Mouse (Mus musculus) forebrain, embryonic 11.5 days (tissue): ENCODE data around the gene Wfdc12. TPM values are rescaled to one million over a fixed set of nuclear protein-coding genes. Genes with fewer than 3 reads are reported as not detected.

Experiments
- ATAC-seq: fragments of 200-750 bp; cut with Nextera tagmentation; replicated peaks from 2 replicates; pipeline ENCODE4 v1.8.0; 2017; ENCODE audit warnings: moderate TSS enrichment; ENCODE audit not compliant: low FRiP score
- DNase-seq: peaks from one replicate; pipeline ENCODE4 v3.0.0-alpha.2; 2017; ENCODE audit warnings: low spot score
- H3K27ac ChIP-seq: fragments of 300-500 bp; sonication (generic); 2 replicates; pipeline ENCODE4 v1.5.1; 2014; ENCODE audit warnings: low read depth, low read length
- H3K27me3 ChIP-seq: fragments of 300-500 bp; sonication (generic); 2 replicates; pipeline ENCODE4 v1.6.1; 2014; ENCODE audit warnings: mild to moderate bottlenecking, low read length, mixed read lengths; ENCODE audit not compliant: control insufficient read depth, insufficient read depth
- H3K36me3 ChIP-seq: fragments of 300-500 bp; sonication (generic); 2 replicates; pipeline ENCODE4 v1.6.1; 2014; ENCODE audit warnings: mild to moderate bottlenecking, low read length, moderate library complexity, mixed read lengths; ENCODE audit not compliant: control insufficient read depth, insufficient read depth
- H3K4me1 ChIP-seq: fragments of 300-500 bp; sonication (generic); replicated peaks from 2 replicates; pipeline ENCODE4 v1.6.1; 2014; ENCODE audit warnings: low read length, mixed read lengths; ENCODE audit not compliant: control insufficient read depth, insufficient read depth
- H3K4me2 ChIP-seq: fragments of 300-500 bp; sonication (generic); 2 replicates; pipeline ENCODE4 v1.6.1; 2014; ENCODE audit warnings: low read depth, mild to moderate bottlenecking, low read length, moderate library complexity, mixed read lengths; ENCODE audit not compliant: severe bottlenecking
- H3K4me3 ChIP-seq: fragments of 300-500 bp; sonication (generic); 2 replicates; pipeline ENCODE4 v1.5.1; 2014; ENCODE audit warnings: low read depth, low read length
- H3K9ac ChIP-seq: fragments of 300-500 bp; sonication (generic); 2 replicates; pipeline ENCODE4 v1.6.1; 2014; ENCODE audit warnings: low read length
- H3K9me3 ChIP-seq: fragments of 300-500 bp; sonication (generic); 2 replicates; pipeline ENCODE4 v1.6.1; 2016; ENCODE audit warnings: low read length, mixed read lengths; ENCODE audit not compliant: control insufficient read depth
- WGBS: fragments of 180-500 bp; shearing (Covaris S2); extraction: QIAGEN DNeasy Blood & Tissue Kit; methylation state at CpG from one replicate; pipeline ENCODE4 v1.1.7; 2014; 5-methylcytosine and 5-hydroxymethylcytosine counted together
- polyA plus RNA-seq: library from polyadenylated mRNA; unstranded; fragments of >200 nt; fragmentation: Nextera tagmentation; extraction: Ambion mirVana; gene quantifications from 2 replicates; pipeline ENCODE4 v1.2.1, GENCODE M21; 2014

Gene Wfdc12
- polyA plus RNA-seq: not detected in 2 replicates

DNA sequence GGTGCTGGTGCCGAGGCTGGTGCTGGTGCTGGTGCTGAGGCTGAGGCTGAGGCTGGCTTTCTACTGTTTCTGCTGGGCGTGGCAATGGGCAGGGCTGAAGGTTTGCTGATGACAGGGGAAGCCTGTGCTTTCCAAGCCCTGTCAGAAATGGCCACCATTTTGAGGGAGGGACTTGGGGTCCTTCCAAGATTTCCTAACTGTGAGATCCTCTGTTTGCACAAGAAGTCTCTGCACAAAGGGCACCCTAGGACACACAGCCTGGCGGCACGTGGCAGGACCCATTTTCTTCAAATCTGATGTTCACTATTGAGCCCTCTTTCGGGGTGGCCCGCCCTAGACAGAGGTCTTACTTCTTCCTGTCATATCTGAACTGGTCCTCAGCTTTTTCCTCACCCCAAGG is at the start of gene Wfdc12:
Gene Wfdc12, minus strand, starts transcription at position 33 of the 400 bp plus-strand sequence.
- Histone ChIP-seq H3K9ac (no peak within 1 kb of the TSS), H3K4me3 (no peak within 1 kb of the TSS), H3K27me3 (no peaks in the 10 kb centered on the region), H3K4me2 (no peak within 1 kb of the TSS), H3K36me3 (no peaks in the 10 kb centered on the region), H3K4me1 (no peaks in the 10 kb centered on the region), H3K27ac (no peak within 1 kb of the TSS), H3K9me3 (no peaks in the 10 kb centered on the region)
- ATAC-seq (no peak), DNase-seq (no peak)
- 86% methylated on average over 6 of the region's 6 CpGs for WGBS

DNA sequence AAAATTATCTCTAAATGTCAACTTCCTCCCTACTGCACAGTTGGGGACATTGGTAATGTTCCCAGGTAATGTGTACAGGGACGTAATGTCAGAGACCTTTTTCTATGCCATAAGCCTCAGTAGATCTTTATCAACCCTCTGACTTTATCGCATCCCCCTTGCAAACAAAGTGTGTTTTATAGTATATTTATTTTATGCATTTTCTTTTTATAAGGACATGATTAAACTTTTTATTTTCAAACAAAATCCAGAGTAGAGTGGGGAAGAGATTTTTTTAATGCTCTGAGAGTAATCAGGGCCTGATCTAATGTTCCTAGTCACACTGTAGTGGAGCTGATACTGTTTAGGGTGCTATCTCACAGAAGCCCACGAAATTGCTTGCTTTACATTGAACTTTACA is 48.0 kb upstream of the Wfdc12 start, which contains the start of gene Svs2:
Gene Svs2, minus strand, starts transcription at position 101 of the 400 bp plus-strand sequence.
- no peaks in the 10 kb centered on the region for H3K27me3 ChIP-seq
- H3K9me3 ChIP-seq: no peaks in the 10 kb centered on the region
- no peak for DNase-seq
- no peak for ATAC-seq
- WGBS: 87% methylated on average over 3 of the region's 3 CpGs
- no peaks in the 10 kb centered on the region for H3K4me1 ChIP-seq
- no peak within 1 kb of the TSS for H3K4me2 ChIP-seq
- no peaks in the 10 kb centered on the region for H3K36me3 ChIP-seq
- no peak within 1 kb of the TSS for H3K9ac ChIP-seq
- H3K4me3 ChIP-seq: no peak within 1 kb of the TSS
- H3K27ac ChIP-seq: no peak within 1 kb of the TSS

GRCm38 (mm10) chr2:164232671-164233070 is 42.3 kb upstream of the Wfdc12 start:
- H3K4me3 ChIP-seq: no peak overlapping the region
- no peak overlapping the region for H3K27ac ChIP-seq
- H3K9ac ChIP-seq: no peak overlapping the region
- H3K4me1 ChIP-seq: no peaks in the 10 kb centered on the region
- H3K36me3 ChIP-seq: no peaks in the 10 kb centered on the region
- 92% methylated on average over 8 of the region's 8 CpGs for WGBS
- ATAC-seq (no peak), DNase-seq (no peak)
- no peaks in the 10 kb centered on the region for H3K27me3 ChIP-seq
- no peaks in the 10 kb centered on the region for H3K9me3 ChIP-seq
- H3K4me2 ChIP-seq: no peak overlapping the region

- no peak for ATAC-seq
- Histone ChIP-seq H3K27me3 (no peaks in the 10 kb centered on the region), H3K9me3 (no peaks in the 10 kb centered on the region), H3K4me1 (no peaks in the 10 kb centered on the region), H3K4me3 (no peak overlapping the region), H3K27ac (no peak overlapping the region), H3K36me3 (no peaks in the 10 kb centered on the region), H3K9ac (no peak overlapping the region), H3K4me2 (no peak overlapping the region)
- DNase-seq: no peak
- 88% methylated on average over 8 of the region's 8 CpGs for WGBS
These were observed 38.1 kb upstream of the Wfdc12 start for GRCm38 (mm10) chr2:164228361-164229070.

DNA sequence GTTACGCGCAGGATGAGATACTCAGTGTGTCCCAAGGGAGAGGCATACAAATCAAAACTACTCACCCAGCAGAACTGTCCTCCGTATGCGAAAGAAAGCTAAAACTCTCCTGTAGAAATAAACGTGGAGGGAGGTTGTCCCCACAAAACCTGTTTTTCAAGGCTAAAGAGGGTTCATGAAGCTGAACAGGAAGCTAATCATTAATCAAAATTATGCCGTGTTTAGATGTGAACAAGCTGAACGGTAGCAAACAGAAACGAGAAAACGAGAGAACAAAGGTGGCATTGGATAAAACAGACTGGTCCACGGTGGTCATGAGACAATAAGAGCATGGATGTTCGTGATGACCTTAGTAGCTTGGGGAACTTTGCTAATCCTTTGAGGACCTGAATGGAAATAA is 31.1 kb upstream of the Wfdc12 start, which contains the start of gene Wfdc15b:
Gene Wfdc15b, minus strand, starts transcription at position 139 of the 400 bp plus-strand sequence.
- H3K27ac ChIP-seq: no peak within 1 kb of the TSS
- H3K4me3 ChIP-seq: no peak within 1 kb of the TSS
- ATAC-seq (no peak), DNase-seq (no peak)
- H3K4me2 ChIP-seq: no peak within 1 kb of the TSS
- no peaks in the 10 kb centered on the region for H3K27me3 ChIP-seq
- no peaks in the 10 kb centered on the region for H3K9me3 ChIP-seq
- no peaks in the 10 kb centered on the region for H3K4me1 ChIP-seq
- WGBS: 88% methylated on average over 11 of the region's 11 CpGs
- no peaks in the 10 kb centered on the region for H3K36me3 ChIP-seq
- H3K9ac ChIP-seq: no peak within 1 kb of the TSS

- H3K36me3 ChIP-seq: no peaks in the 10 kb centered on the region
- H3K9me3 ChIP-seq: no peaks in the 10 kb centered on the region
- ATAC-seq: no peak
- H3K4me1 ChIP-seq: no peaks in the 10 kb centered on the region
- no peak overlapping the region for H3K4me3 ChIP-seq
- no peak overlapping the region for H3K9ac ChIP-seq
- H3K4me2 ChIP-seq: no peak overlapping the region
- no peak overlapping the region for H3K27ac ChIP-seq
- H3K27me3 ChIP-seq: no peaks in the 10 kb centered on the region
- no peak for DNase-seq
- 88% methylated on average over 9 of the region's 9 CpGs for WGBS
These were observed 28.9 kb upstream of the Wfdc12 start for GRCm38 (mm10) chr2:164219295-164219694.

DNA sequence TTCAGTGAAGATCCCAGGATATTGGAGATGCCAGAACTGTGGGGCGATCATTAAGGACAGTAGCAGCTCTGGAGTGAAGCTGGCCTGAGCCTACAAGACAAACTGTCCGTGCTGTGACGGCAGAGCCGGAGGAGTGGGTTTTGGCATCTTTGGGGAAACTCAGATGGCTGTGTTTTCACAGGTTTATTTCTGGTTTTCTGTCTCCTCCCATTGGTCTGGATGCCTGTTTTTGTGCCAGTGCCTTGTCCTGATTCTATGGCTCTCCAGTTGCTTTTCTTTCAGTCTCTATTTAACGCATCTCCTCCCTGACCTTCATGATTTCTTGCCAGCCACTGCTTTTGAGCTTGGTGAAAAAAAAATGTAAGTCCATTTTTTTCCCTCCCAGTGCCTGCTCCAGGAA is 22.3 kb upstream of the Wfdc12 start:
- Histone ChIP-seq H3K4me1 (no peaks in the 10 kb centered on the region), H3K36me3 (no peaks in the 10 kb centered on the region), H3K4me2 (no peak overlapping the region), H3K27ac (no peak overlapping the region), H3K9me3 (no peaks in the 10 kb centered on the region), H3K9ac (no peak overlapping the region), H3K4me3 (no peak overlapping the region), H3K27me3 (no peaks in the 10 kb centered on the region)
- ATAC-seq: no peak
- WGBS: 85% methylated on average over 5 of the region's 5 CpGs
- no peak for DNase-seq

GRCm38 (mm10) chr2:164210892-164211291 is 20.5 kb upstream of the Wfdc12 start:
- DNase-seq (no peak), ATAC-seq (no peak)
- Histone ChIP-seq H3K27ac (no peak overlapping the region), H3K4me1 (no peaks in the 10 kb centered on the region), H3K9ac (no peak overlapping the region), H3K36me3 (no peaks in the 10 kb centered on the region), H3K27me3 (no peaks in the 10 kb centered on the region), H3K4me3 (no peak overlapping the region), H3K4me2 (no peak overlapping the region), H3K9me3 (no peaks in the 10 kb centered on the region)
- WGBS: 91% methylated on average over 4 of the region's 4 CpGs

DNA sequence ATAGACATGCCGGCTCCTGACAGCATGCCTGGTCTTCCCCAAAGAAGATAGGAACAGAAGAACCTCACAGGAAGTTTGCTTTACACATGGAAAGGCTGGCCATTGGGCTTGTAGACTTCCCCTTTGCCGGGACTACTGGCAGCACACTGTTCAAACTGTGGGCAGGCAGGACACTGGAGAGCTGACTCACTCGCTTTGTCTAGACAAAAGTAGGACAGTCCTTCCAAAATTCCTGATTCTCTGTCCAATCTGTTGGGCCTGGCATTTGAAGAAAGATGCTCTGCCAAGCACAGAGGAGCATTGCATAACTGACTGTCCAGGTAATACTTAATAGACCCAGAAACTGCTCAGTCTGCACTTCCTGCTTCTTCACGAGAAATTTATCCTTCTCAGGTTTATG is 16.3 kb upstream of the Wfdc12 start:
- Histone ChIP-seq H3K4me2 (no peak overlapping the region), H3K4me3 (no peak overlapping the region), H3K36me3 (no peaks in the 10 kb centered on the region), H3K4me1 (no peaks in the 10 kb centered on the region), H3K9me3 (no peaks in the 10 kb centered on the region), H3K27ac (no peak overlapping the region), H3K27me3 (no peaks in the 10 kb centered on the region), H3K9ac (no peak overlapping the region)
- ATAC-seq: no peak
- no peak for DNase-seq
- WGBS: 83% methylated on average over 4 of the region's 4 CpGs
